Mouse (Mus musculus) megakaryocyte, adult 5-6 weeks (primary cell): ENCODE data around the gene Lpp. TPM values are rescaled to one million over a fixed set of nuclear protein-coding genes. Genes with fewer than 3 reads are reported as not detected.

ENCODE experiments used
- ATAC-seq: 2 replicates; pipeline ENCODE4 v1.8.0; 2016; ENCODE audit warnings: mild to moderate bottlenecking, inconsistent platforms; ENCODE audit not compliant: poor library complexity, severe bottlenecking
- total RNA-seq, 2 experiments: library from RNA; stranded (forward) in 1 of 2; stranded (reverse) in 1 of 2; fragments of 153-499, 151-499 nt in 1 of 2; fragments of 221-1000, 200-1000 nt in 1 of 2; gene quantifications; 2 replicates each; pipeline versions ENCODE4 v1.2.3 to v1.2.4; 2015 to 2017

The Lpp gene
- total RNA-seq, 2 experiments from 2014 or later = 3.1 to 5.1 TPM

DNA sequence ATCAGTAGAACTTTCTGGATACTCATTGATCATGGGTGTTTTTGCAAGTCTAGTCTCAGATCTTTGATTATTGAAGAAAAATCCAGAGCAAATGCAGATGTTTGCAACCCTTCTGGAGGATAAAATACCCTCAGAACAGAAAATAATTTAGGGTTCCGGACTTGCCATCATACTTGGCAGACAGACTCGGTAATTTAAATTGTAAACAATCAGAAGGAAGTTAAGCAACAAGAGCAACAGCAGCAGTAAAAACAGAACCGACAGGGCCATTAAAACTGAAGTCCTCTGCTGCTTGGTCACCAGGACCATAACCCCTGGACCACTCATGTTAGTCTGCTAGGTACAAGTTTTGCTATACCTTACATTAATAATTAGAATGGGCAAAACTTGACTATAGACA, 261.8 kb downstream of the Lpp start:
- no peak for ATAC-seq

GRCm38 (mm10) chr16:24656026-24656425, 262.7 kb downstream of the Lpp start:
- ATAC-seq = no peak

DNA sequence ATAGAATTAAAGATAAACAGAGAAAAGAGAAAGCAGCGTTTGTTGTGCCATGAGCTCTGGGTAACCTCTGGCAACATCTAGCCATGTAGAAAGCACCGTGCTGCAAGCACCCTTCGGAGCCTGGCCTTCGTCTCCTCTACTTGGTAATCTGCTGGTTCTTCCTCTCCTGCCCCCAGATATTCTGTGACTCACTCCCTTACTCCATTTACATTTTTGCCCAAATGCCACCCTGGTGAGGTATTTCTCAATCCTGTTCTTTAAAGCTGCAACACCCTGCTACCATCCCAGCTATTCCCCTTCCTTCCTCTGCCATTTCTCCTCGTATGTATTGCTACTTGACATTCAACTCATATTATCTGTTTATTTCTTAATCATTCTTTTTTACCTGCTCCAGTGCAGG, 263.4 kb downstream of the Lpp start:
- peak; percentile 45 for ATAC-seq

GRCm38 (mm10) chr16:24659049-24659448, 265.7 kb downstream of the Lpp start:
- peak; percentile 35; the same call in 1 of the 2 replicates for ATAC-seq

- no peak for ATAC-seq
These were observed 270.8 kb downstream of the Lpp start for GRCm38 (mm10) chr16:24664131-24664530.

DNA sequence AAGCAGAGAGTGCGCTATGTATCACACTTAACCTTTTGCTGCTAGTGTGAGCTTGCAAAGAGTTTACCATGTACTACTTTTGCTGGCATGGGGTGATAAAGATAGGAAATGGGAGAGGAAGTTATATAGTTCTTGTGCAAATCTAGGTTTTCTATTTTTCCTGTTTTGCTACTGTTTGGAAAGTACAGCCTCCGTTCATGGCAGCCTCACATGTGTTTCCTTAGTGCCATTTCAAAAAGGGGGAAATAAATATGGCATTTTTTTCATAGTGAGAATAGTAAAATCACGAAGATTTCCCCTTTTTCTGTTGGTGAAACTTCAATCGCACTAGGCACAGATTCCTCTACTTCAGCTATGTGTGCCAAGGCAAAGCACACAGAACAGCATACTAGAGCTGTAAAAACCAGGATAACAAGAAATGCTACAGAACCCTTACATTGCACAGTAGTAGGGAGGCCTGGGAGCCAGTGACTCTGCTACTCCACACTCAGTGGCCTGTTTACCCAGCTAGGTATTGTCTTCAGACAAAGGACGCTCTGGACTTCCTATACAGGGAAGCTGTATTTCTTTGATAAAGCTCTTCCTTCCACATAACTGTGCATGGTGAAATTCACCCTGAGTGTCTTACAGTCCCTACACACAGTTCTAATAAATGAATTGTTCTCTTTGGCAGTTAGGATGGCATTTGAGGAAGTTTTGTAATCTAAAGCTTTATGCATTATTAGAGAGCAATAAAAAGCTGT, 276.6 kb downstream of the Lpp start:
- peak; percentile 52 for ATAC-seq

DNA sequence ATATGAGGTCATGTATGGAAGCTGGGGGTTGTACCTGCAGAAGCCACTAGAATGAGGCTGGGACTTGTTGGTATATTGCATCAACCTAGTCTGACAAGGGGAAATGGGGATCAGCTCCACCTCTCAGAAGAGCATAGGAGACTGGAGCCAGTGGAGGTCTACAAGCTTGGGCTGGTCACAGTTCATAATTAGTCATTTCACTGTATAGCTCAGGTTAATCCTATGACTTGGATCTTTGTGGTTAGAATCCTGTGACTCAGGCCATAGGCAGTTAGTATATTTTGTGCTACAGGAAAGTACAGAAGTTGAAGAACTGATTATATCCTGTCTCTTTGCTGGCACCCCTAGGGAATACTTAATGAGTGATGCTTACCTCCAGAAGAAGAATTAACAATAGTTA, 285.6 kb downstream of the Lpp start:
- ATAC-seq = no peak

DNA sequence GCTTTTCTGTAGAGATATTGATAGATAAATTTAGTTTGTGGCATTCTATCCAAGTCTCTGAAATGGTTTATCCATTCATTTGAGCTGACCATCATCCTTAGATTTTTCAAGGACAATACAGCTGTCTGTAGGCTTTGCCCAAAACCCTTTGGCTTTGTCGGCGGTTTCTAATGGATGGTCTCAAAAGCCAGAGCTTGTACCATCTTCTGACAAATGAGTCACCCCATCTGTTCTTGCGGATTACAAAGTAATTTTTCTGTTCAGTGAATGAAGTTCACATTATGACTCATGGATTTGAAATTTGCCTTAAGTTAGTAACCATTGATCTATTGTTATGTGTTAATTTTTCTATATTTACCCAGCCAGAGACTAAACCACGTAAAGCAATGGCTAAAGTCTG, 301.8 kb downstream of the Lpp start:
- ATAC-seq = no peak

DNA sequence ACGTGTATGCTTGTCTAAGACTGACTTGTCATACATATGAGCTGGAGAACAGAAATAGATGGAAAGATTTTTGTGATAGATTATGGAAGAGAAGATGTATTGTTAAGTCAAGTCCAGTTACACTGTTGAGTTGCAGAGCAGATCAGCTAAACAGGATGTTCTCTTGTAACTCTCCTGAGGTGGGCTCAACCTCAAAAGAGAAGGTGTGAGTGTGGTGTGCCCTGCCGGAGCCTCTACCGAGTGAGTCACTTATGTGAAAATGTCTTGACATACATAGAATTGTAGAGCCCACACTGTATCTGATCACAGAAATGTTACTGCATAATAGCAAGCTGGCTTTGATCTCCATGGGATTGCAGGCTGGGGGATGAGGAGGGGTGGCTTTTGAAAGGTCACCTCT, 310.9 kb downstream of the Lpp start:
- peak; percentile 38; the same call in 1 of the 2 replicates for ATAC-seq

DNA sequence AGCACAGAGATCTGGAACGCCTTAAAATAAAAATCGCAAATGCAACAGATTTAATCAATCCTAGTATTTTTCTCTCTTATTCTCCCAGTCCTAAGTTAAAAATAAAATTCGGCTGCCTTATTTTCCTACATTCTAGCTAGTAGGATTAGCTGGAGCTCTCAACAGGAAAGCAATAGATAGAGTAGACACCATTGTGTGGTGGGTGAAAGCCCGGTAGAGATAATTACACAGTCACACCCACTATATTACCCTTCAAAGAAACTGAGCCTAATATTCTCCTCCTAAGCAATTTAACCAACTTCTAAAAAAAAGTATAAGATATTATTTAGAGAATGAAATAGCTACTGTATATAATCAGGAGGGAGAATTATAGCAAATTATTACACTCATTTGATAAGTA, 330.3 kb downstream of the Lpp start:
- ATAC-seq = no peak

DNA sequence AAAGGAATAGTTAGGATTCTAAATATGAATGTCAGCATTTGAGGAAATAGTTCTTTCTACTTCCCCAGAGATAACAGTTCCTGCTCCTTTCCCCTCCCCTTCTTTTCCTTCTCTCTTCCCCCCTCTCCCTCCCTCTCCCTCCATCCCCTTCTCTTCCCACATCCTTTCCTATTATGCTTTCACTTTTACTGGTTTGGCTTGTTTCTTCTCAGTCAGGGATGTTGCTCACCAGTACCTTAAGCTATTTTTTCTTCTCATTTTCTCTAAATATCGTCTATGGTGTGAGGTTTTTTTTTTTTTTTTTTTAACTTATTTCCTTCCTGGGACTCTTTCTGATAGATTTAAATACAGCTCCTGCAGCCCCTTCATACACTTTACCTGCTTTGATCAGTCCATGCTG, 339.4 kb downstream of the Lpp start:
- ATAC-seq = no peak

DNA sequence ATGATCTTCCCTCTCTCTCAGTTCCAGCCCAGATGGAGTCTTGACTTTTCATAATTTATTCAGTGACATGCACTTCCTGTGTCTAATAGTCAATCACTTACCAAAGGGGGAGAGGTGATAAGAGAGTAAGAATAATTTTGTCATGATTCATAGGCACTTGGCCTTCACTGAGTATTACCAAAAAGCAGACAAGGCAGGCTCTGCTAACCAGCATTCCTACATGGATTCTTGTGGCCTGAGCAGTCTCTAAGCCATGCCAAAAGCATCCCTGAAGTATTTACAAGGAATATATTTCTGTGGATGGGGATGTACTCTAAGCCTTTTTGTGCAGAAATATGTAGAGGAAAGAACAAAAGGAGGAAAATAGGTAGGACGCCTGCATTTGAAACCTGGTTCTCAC, 340.0 kb downstream of the Lpp start:
- no peak for ATAC-seq

GRCm38 (mm10) chr16:24735754-24736153, 342.4 kb downstream of the Lpp start:
- ATAC-seq = no peak

GRCm38 (mm10) chr16:24737362-24738057, 344.2 kb downstream of the Lpp start:
- no peak for ATAC-seq

DNA sequence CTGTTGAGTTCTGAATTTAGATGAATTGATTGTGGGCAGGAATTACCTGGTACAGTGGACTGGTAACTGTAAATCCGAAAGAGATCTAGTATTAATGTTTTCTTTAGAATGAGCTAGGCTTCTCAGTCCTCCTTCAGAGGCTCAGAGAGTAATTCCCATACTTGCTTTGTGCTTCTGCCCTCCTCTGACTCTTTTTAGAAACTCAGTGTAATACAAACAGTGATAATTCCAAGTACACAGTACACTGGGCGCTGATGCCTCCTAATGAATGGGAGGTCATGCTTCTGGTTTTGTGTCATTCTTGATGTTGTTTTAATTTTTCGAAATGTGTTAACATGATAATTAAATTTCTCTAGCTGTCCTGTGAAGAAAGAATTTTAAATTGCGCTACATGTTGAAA, 347.4 kb downstream of the Lpp start:
- ATAC-seq = no peak

- ATAC-seq = no peak
These were observed 356.5 kb downstream of the Lpp start for GRCm38 (mm10) chr16:24749816-24750215.

- ATAC-seq = no peak
These were observed 362.8 kb downstream of the Lpp start for GRCm38 (mm10) chr16:24756141-24756540.

GRCm38 (mm10) chr16:24766051-24766450, 372.7 kb downstream of the Lpp start:
- no peak for ATAC-seq

DNA sequence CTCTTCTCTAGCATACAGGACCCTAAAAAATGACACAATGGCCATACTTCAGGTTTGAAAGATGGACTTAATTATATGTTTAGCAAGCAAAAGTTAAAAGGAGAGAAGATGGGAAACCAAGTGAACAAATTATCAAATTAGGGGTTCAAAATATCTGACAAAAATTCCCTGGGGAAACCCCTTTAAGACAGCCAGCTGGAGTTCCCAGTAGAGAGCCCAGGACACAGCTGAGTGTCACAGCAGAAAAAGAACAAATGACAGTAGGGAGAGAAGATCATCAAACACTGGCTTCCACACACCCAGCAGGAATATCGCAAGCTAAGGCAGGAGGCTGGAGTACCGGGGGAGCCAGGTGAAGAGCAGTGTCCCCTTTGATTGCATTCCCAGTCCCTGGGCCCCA, 373.3 kb downstream of the Lpp start:
- ATAC-seq = no peak

- ATAC-seq = no peak
These were observed 383.7 kb downstream of the Lpp start for GRCm38 (mm10) chr16:24777053-24777452.

DNA sequence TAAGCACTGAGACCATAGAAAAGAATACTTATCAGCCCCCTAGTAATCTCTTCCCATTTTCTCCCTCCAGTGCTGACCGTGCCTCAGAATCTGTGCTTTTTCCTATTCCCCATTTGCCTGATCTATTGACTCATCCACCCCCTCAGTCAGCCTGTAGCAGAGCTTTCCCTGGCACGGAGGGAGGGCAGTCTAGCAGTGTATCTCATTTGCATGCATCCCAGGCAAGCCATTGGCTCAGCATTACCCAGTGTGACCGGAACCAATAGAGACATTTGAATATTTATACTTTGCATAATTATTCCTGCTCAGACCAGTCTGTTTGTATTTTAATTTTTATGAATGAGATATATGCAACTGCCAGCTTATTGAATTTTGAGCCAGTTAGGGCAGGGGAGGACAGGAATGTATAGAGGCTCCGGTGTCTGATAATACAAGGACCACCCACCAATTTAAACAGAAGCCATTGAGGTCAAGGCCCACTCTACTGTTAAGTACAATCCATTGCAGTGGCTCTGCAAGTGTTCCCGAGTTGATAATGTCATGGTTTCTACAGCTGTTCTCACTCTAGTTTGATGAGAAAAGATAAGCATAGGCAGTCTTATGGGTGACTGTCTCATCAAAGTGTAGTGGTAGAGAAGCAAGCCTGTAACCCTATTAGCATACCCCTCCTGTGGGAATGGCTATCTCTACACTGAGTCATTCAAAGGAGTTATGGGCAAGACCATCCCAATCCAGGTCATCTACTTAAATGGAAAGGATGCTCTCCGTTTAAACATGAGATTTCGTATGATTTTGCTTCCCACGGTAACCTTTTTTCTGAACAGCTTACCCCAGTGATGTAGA, 385.3 kb downstream of the Lpp start:
- no peak for ATAC-seq

- no peak for ATAC-seq
These were observed 387.2 kb downstream of the Lpp start for GRCm38 (mm10) chr16:24780545-24780944.
